Mouse (Mus musculus) megakaryocyte, embryonic 14.5 days (primary cell): Measurements from ENCODE around the gene Pip4k2c. TPM values are rescaled to one million over a fixed set of nuclear protein-coding genes. Genes with fewer than 3 reads are reported as not detected.
"Not testable (repeated sequence)": the region's sequence is repeated elsewhere in the genome, so short reads cannot be mapped to it uniquely, and the experiment has no call there.

Experiments used
- H3K27me3 ChIP-seq: replicated peaks from 2 replicates; pipeline ENCODE3; 2012; ENCODE audit warnings: inconsistent platforms
- H3K36me3 ChIP-seq: replicated peaks from 2 replicates; pipeline ENCODE3; 2012; ENCODE audit warnings: low read length, inconsistent platforms, mixed read lengths
- H3K4me1 ChIP-seq: 2 replicates; pipeline ENCODE4 v1.6.1; 2012; ENCODE audit warnings: inconsistent platforms
- H3K4me3 ChIP-seq: replicated peaks from 2 replicates; pipeline ENCODE3; 2012; ENCODE audit warnings: moderate library complexity, mild to moderate bottlenecking, inconsistent platforms
- H3K9me3 ChIP-seq: 2 replicates; pipeline ENCODE4 v1.6.1; 2012; ENCODE audit warnings: inconsistent platforms
- FLI1 ChIP-seq: IDR thresholded peaks from 2 replicates; pipeline ENCODE4 v1.6.1; 2012; ENCODE audit warnings: low read length, inconsistent platforms, mixed read lengths
- GATA1 ChIP-seq: IDR thresholded peaks from 3 replicates; pipeline ENCODE4 v1.6.1; 2012; ENCODE audit warnings: mixed read lengths, low read length, inconsistent platforms, borderline replicate concordance
- polyA plus RNA-seq: library from polyadenylated mRNA; stranded (reverse); fragments of >175 nt; gene quantifications from 2 replicates; pipeline ENCODE4 v1.2.3, GENCODE M21; 2012; ENCODE audit warnings: low replicate concordance; ENCODE audit not compliant: insufficient read depth

The Pip4k2c gene
- polyA plus RNA-seq, 1 experiment = 19.6 TPM

DNA sequence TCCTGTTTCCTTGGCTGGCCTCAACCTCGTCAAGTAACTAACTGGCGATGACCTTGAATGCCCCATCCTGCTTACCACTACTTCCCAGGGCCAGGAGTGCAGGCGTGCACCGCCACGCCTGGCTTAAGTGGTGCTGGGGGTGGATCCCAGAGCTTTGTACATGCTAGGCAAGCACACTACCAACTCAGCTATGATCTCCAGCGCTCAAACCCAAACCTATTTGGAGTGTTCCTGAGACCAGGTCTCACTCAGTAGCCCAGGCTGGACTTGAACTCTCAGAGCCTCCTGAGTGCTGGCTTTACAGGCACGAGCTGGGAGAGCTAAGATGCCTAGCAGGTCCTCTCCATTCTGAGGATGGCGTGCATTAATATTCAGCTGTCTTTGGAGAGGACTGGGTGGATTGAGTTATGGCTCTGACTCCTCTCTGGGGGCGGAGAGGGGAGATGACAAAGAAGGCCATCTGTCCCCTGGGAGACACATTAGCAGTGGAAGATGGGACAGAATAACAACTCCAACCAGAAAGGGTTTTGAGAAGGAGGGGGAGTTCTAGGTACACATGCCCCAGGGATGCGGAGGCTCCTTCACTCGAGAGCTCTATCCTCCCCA lies 13.8 kb downstream of the Pip4k2c start:
- Histone ChIP-seq H3K4me3 (no peak overlapping the region), H3K27me3 (no peaks in the 10 kb centered on the region), H3K9me3 (no peaks in the 10 kb centered on the region), H3K4me1 (peaks cover 23% of the 10 kb centered on the region), H3K36me3 (peaks cover 62% of the 10 kb centered on the region)
- TF ChIP-seq GATA1 (no peak), FLI1 (no peak)

DNA sequence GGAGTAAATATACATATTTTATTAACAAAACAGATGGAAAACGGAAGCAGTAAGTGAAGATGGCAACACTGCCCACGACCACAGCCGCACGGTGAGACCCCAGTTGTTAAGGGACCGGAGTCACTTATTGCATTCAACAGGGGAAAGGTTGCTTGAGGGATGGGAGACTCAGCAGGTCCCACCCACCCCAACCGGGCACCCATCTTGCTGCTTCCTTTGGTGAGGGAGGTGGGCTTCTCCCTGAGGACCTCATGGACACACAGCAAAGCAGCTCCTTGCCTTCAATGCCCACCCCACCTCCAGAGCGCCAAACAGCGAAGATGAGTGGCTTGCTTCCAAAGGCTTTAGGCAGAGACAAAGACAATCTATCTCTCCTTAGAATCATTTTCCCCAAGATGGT lies 14.3 kb downstream of the Pip4k2c start:
- Histone ChIP-seq H3K4me1 (peaks cover 23% of the 10 kb centered on the region), H3K9me3 (no peaks in the 10 kb centered on the region), H3K36me3 (peaks cover 62% of the 10 kb centered on the region), H3K27me3 (peaks cover 2% of the 10 kb centered on the region), H3K4me3 (no peak overlapping the region)
- TF ChIP-seq FLI1 (no peak), GATA1 (no peak)

DNA sequence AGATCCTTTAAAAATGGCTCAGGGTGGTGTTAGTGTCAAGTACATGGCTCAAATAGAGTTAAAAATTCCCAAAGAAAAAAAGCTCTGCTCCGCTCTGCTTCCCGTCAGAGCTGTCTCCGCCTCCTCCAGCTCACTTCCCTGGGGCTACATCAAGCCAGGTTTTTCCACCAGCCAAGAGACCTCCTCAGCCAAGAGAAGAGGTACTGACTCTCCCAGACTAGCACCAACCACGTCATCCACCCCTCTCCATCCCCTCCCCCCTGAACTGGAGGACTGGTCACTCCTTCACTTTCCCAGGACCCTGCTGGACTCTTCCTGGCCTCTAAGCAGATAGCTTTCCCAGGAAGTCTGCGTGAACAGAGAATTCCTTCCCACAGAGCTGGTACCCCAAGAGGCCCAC lies 15.0 kb downstream of the Pip4k2c start:
- Histone ChIP-seq H3K4me3 (peak overlapping the region; percentile 94), H3K36me3 (peaks cover 58% of the 10 kb centered on the region), H3K4me1 (peaks cover 26% of the 10 kb centered on the region), H3K27me3 (peaks cover 2% of the 10 kb centered on the region), H3K9me3 (no peaks in the 10 kb centered on the region)
- TF ChIP-seq GATA1 = no peak
- no peak for TF ChIP-seq FLI1

DNA sequence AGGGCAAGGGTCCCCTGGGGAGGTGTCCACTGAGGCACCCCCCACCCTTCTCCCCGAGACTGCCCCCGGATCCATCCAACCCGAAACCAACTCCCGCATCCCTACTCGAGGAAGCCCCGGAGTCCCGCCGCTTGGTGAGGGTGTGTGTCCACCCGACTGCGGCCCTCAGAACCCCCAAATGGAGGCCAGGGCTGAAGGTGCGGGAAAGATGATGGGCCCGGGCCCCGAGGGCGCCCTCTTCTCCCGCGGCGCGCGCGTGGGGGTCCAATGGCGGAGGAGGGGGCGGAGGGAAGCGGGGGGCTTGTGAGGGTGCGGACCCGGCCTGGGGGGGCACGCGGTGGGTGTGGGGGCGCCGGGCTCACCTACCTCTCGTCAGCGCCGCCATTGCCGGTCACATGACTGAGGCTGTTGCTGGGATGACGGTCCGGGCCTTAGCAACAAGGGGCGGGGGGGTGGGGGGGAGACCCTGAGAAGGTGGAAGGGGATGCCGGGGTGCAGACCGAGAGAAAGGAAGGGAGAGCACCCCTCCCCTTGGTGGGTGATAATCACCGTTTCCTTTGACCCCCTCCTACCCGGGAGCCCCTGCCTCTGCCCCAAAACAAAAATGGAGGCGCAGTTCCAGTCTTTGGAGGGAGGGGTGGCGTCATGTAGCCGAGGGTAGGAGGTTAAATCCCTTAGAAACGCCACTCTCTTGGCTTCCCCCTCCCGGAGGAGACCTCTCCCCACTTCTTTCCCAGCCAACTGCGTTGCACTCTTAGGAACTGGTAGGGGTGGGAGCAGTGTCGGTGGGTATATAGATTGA lies 15.9 kb downstream of the Pip4k2c start, which contains the start of gene Dtx3:
Gene Dtx3 (minus strand): TSS at position 401 of the 802 bp plus-strand sequence.
- peaks cover 58% of the 10 kb centered on the region for H3K36me3 ChIP-seq

DNA sequence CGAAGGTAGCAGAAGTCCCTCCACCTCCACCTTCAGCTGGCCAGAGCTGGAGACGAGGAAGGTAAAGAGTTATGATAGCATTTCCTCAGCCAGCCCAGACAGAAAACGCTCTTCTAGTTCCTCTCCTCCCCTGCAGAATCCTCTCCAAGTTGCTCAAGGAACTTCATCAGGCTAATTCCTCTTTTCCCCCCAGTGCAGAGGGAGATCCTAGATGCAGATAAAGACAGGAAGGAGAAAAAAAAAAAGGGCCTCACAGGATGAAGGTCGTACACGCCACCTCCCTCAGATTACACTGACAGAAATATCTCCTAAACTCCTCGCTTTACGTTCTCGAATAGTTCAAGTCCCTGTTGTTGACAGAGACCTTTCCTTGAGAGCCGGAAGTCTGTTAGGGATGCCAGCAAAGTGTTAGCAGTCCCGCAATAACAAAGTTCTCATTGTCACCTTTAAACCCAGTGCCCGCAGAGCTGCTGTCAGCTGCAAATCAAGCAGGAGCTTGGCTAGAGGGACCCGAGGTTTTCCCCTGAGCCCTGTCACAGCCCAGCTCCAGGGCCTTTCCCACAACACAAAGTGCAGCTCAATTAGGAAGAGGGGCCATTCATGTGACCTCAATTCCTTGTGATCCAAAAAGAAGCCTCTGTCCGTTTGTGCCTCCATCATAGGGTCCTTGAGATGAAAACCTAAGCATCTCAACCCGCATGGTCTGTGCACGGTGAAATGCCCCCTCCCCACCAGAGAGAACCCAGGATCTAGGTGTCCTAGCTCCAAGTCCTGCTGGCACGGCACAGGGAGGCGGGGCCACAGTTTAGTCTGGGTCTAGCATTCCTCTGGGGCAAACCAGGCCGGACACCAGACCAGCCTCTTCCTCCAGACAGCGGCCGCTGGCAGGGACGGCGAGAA lies 16.7 kb downstream of the Pip4k2c start:
- no peaks in the 10 kb centered on the region for H3K9me3 ChIP-seq
- H3K4me1 ChIP-seq = peaks cover 29% of the 10 kb centered on the region
- peaks cover 11% of the 10 kb centered on the region for H3K27me3 ChIP-seq
- H3K4me3 ChIP-seq = peak overlapping the region; percentile 94
- peaks cover 51% of the 10 kb centered on the region for H3K36me3 ChIP-seq
- TF ChIP-seq FLI1 = no peak
- TF ChIP-seq GATA1 = no peak

More for the DNA sequence above, 15.9 kb downstream of the Pip4k2c start, which contains the start of gene Dtx3:
- peaks cover 4% of the 10 kb centered on the region for H3K27me3 ChIP-seq
- H3K4me3 ChIP-seq = peak within 1 kb of the TSS; percentile 94
- peaks cover 29% of the 10 kb centered on the region for H3K4me1 ChIP-seq
- H3K9me3 ChIP-seq = no peaks in the 10 kb centered on the region
- no peak for TF ChIP-seq GATA1
- TF ChIP-seq FLI1 = no peak

DNA sequence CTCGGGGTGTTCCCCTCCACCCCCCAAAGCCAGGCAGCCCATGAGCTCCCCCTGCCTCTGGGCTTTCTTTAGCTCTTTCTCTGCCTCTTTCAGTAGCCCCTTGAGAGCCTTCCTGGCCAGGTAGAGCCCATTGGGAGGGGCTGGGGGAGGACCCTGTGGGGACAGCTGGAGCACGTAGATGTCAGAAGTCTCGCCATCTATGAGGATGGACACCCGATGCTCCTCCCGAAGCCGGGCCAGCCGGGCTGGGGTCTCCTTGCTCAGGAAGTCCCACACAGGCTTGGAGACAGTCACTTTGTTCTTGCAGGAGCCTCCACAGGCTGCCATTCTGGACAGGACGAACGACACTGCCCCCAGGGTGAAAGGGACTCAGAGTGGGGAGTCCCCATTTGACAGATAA lies 18.4 kb downstream of the Pip4k2c start:
- H3K4me1 ChIP-seq = peaks cover 44% of the 10 kb centered on the region
- H3K27me3 ChIP-seq = peaks cover 28% of the 10 kb centered on the region
- no peak overlapping the region for H3K4me3 ChIP-seq

DNA sequence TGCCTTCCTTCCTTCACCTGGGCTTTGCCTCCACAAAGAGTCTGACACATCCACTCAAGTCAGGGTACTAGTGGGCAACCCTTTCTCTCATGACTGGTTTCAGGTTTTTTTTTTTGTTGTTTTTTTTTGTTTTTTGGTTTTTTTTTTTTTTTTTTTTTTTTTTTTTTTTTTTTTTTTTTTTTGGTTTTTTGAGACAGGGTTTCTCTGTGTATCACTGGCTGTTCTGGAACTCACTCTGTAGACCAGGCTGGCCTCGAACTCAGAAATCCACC lies 19.4 kb downstream of the Pip4k2c start:
- Histone ChIP-seq H3K36me3 (peaks cover 25% of the 10 kb centered on the region), H3K4me1 (peaks cover 45% of the 10 kb centered on the region), H3K27me3 (peaks cover 38% of the 10 kb centered on the region)
- H3K4me3 ChIP-seq, H3K9me3 ChIP-seq: not testable (repeated sequence)

More for the DNA sequence above, 18.4 kb downstream of the Pip4k2c start:
- TF ChIP-seq GATA1 = no peak
- TF ChIP-seq FLI1 = no peak
- Histone ChIP-seq H3K9me3 (no peaks in the 10 kb centered on the region), H3K36me3 (peaks cover 35% of the 10 kb centered on the region)

DNA sequence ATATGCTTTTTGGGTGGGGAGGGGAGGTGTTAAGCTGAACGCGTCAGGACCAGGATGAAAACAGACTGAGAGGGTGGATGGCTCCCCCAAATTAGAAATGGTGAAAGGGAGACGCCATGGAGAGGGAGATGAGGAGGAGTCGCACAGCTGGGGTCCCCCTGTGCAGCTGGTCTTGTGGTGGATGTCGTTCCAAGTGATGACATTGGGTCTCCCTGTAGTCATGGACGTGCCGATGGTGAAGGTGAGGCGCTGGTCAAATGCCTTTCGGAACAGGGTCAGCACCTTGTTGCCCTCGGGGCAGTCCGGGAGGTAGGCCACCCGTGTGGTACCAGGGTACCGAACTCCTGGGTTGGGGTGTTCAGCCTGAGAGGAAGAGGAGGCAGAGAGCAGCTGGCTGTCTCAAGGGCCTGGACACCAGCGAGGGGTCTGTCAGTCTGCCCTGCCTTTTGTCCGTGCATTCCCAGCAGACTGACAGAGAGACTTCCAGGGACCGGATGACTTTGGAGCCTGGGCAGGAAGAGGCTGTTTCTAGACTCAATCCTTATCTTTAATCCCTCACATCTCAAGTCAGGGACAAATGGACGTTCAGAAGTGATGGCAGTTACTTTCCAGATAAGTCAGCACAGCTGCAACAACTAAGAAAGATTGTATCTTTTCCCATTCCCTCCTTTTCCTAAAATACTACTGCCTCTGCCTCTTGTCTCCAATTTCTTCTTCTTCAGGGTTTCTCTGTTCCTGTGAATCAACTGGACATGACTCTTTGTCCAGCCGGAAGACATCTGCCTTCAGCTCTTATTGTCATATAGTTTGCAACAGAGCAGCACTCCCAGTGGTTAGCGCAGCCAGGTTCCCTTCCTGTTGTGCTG lies 20.0 kb downstream of the Pip4k2c start:
- TF ChIP-seq FLI1 (no peak), GATA1 (no peak)
- H3K36me3 ChIP-seq = peaks cover 25% of the 10 kb centered on the region
- peaks cover 44% of the 10 kb centered on the region for H3K27me3 ChIP-seq
- peak overlapping the region; percentile 31 for H3K4me3 ChIP-seq
- peaks cover 43% of the 10 kb centered on the region for H3K4me1 ChIP-seq
- peaks cover 10% of the 10 kb centered on the region for H3K9me3 ChIP-seq
